Mouse (Mus musculus): ENCODE results near the gene Tmf1.
A peak's percentile ranks its signal among the peaks of the same experiment; 100 is the strongest.

The Tmf1 gene

GRCm38 (mm10) chr6:97204252-97204869 is 25.4 kb upstream of the Tmf1 start:
- no peak for DNase-seq (ENCODE audit: low spot score)

- no peak for DNase-seq (ENCODE audit: low spot score)
Observed at GRCm38 (mm10) chr6:97202477-97202876, 23.6 kb upstream of the Tmf1 start.

GRCm38 (mm10) chr6:97200437-97200836 is 21.5 kb upstream of the Tmf1 start:
- DNase-seq (ENCODE audit: low spot score), result no peak

- peak; percentile 49 for DNase-seq (ENCODE audit: low spot score)
Observed at GRCm38 (mm10) chr6:97179367-97179828, 476 bp upstream of the Tmf1 start.

- no peak for DNase-seq (ENCODE audit: low spot score)
Observed at GRCm38 (mm10) chr6:97175716-97176115, 3.2 kb downstream of the Tmf1 start.

- no peak for DNase-seq (ENCODE audit: low spot score)
Observed at GRCm38 (mm10) chr6:97150156-97150555, 28.8 kb downstream of the Tmf1 start.

GRCm38 (mm10) chr6:97149721-97150120 is 29.2 kb downstream of the Tmf1 start:
- no peak for DNase-seq (ENCODE audit: low spot score)

GRCm38 (mm10) chr6:97148383-97149251 is 30.3 kb downstream of the Tmf1 start, which contains the start of gene Eogt:
Gene Eogt, minus strand, starts transcription at chr6:97149182.
- DNase-seq (ENCODE audit: low spot score), result peak; percentile 72

- DNase-seq (ENCODE audit: low spot score), result no peak
Observed at GRCm38 (mm10) chr6:97147755-97148382, 31.1 kb downstream of the Tmf1 start.

GRCm38 (mm10) chr6:97145156-97145555 is 33.8 kb downstream of the Tmf1 start:
- DNase-seq (ENCODE audit: low spot score), result no peak

- peak; percentile 75 for DNase-seq (ENCODE audit: low spot score)
Observed at GRCm38 (mm10) chr6:97144359-97144758, 34.6 kb downstream of the Tmf1 start.

- DNase-seq (ENCODE audit: low spot score), result no peak
Observed at GRCm38 (mm10) chr6:97142611-97143010, 36.3 kb downstream of the Tmf1 start.

- no peak for DNase-seq (ENCODE audit: low spot score)
Observed at GRCm38 (mm10) chr6:97141811-97142210, 37.1 kb downstream of the Tmf1 start.

GRCm38 (mm10) chr6:97132707-97133303 is 46.1 kb downstream of the Tmf1 start:
- no peak for DNase-seq (ENCODE audit: low spot score)

GRCm38 (mm10) chr6:97131808-97132207 is 47.1 kb downstream of the Tmf1 start:
- peak; percentile 62 for DNase-seq (ENCODE audit: low spot score)

- DNase-seq (ENCODE audit: low spot score), result peak; percentile 42
Observed at GRCm38 (mm10) chr6:97130979-97131378, 47.9 kb downstream of the Tmf1 start.

GRCm38 (mm10) chr6:97124336-97125010 is 54.4 kb downstream of the Tmf1 start:
- no peak for DNase-seq (ENCODE audit: low spot score)

GRCm38 (mm10) chr6:97120922-97121321 is 58.0 kb downstream of the Tmf1 start:
- DNase-seq (ENCODE audit: low spot score), result no peak

- no peak for DNase-seq (ENCODE audit: low spot score)
Observed at GRCm38 (mm10) chr6:97118327-97118726, 60.6 kb downstream of the Tmf1 start.

- DNase-seq (ENCODE audit: low spot score), result no peak
Observed at GRCm38 (mm10) chr6:97116896-97117295, 62.0 kb downstream of the Tmf1 start.

GRCm38 (mm10) chr6:97114821-97115220 is 64.1 kb downstream of the Tmf1 start:
- DNase-seq (ENCODE audit: low spot score), result peak; percentile 17

GRCm38 (mm10) chr6:97112177-97112576 is 66.7 kb downstream of the Tmf1 start:
- DNase-seq (ENCODE audit: low spot score), result no peak
